Mouse (Mus musculus) right cerebral cortex, postnatal 36 days (tissue): ENCODE measurements around the gene Arrdc3.
"Not testable (repeated sequence)": the region's sequence is repeated elsewhere in the genome, so short reads cannot be mapped to it uniquely, and the experiment has no call there.

Experiments
- DNase-seq, 2 experiments: peaks; one replicate each; pipeline ENCODE4 v3.0.0; 2022; ENCODE audit warnings: low spot score in 2 of 2, mixed read lengths in 1 of 2

Gene Arrdc3

GRCm38 (mm10) chr13:80883190-80883589 lies at the start of gene Arrdc3:
TSS of gene Arrdc3 (plus strand) at chr13:80883384.
- DNase-seq: peak; percentile 94 to 95

GRCm38 (mm10) chr13:80862215-80862614 lies 21.0 kb upstream of the Arrdc3 start:
- peak; percentile 11 to 29 for DNase-seq

GRCm38 (mm10) chr13:80864195-80864594 lies 19.0 kb upstream of the Arrdc3 start:
- DNase-seq: no peak

GRCm38 (mm10) chr13:80875126-80875525 lies 8.1 kb upstream of the Arrdc3 start:
- DNase-seq: no peak

- peak; percentile 37 to 72 for DNase-seq
These were observed 2.4 kb upstream of the Arrdc3 start for GRCm38 (mm10) chr13:80880756-80881155.

- no peak for DNase-seq
These were observed 1.3 kb upstream of the Arrdc3 start for GRCm38 (mm10) chr13:80881722-80882500.

- no peak for DNase-seq
These were observed 458 bp upstream of the Arrdc3 start for GRCm38 (mm10) chr13:80882716-80883135.

GRCm38 (mm10) chr13:80883649-80884376 lies 629 bp downstream of the Arrdc3 start:
- DNase-seq: no peak

GRCm38 (mm10) chr13:80884377-80884983 lies 1.3 kb downstream of the Arrdc3 start:
- peak; percentile 77 to 82 for DNase-seq

- peak; percentile 94 for DNase-seq
These were observed 2.1 kb downstream of the Arrdc3 start for GRCm38 (mm10) chr13:80885103-80885833.

GRCm38 (mm10) chr13:80885834-80886663 lies 2.9 kb downstream of the Arrdc3 start:
- peak; percentile 90 to 92 for DNase-seq

- DNase-seq: no peak
These were observed 3.6 kb downstream of the Arrdc3 start for GRCm38 (mm10) chr13:80886664-80887210.

GRCm38 (mm10) chr13:80887842-80888241 lies 4.7 kb downstream of the Arrdc3 start:
- DNase-seq: no peak

- not testable (repeated sequence) for DNase-seq
These were observed 11.7 kb downstream of the Arrdc3 start for GRCm38 (mm10) chr13:80894928-80895327.

- no peak for DNase-seq
These were observed 14.2 kb downstream of the Arrdc3 start for GRCm38 (mm10) chr13:80897411-80897810.

- DNase-seq: no peak
These were observed 14.9 kb downstream of the Arrdc3 start for GRCm38 (mm10) chr13:80898095-80898494.

- DNase-seq: no peak
These were observed 16.3 kb downstream of the Arrdc3 start for GRCm38 (mm10) chr13:80899435-80900029.

GRCm38 (mm10) chr13:80901432-80901831 lies 18.2 kb downstream of the Arrdc3 start:
- no peak for DNase-seq

- no peak for DNase-seq
These were observed 19.6 kb downstream of the Arrdc3 start for GRCm38 (mm10) chr13:80902796-80903195.

GRCm38 (mm10) chr13:80913361-80913760 lies 30.2 kb downstream of the Arrdc3 start:
- DNase-seq: no peak
